Mouse (Mus musculus) G1E (cell line): ENCODE data around the gene Rspo3. TPM values are rescaled to one million over a fixed set of nuclear protein-coding genes. Genes with fewer than 3 reads are reported as not detected.

Source experiments
- ATAC-seq: 2 replicates; pipeline ENCODE4 v1.8.0; 2016; ENCODE audit warnings: mild to moderate bottlenecking; ENCODE audit not compliant: insufficient number of reproducible peaks, poor library complexity, low FRiP score, severe bottlenecking; ENCODE audit errors: extremely low read depth
- DNase-seq: peaks from one replicate; pipeline ENCODE4 v3.0.0; 2012; ENCODE audit warnings: low spot score
- H3K27me3 ChIP-seq: 2 replicates; pipeline ENCODE4 v1.6.1; 2012; ENCODE audit warnings: mild to moderate bottlenecking, low read length, inconsistent platforms; ENCODE audit not compliant: insufficient read depth
- H3K36me3 ChIP-seq: replicated peaks from 2 replicates; pipeline ENCODE3; 2012; ENCODE audit warnings: mild to moderate bottlenecking, inconsistent platforms
- H3K4me1 ChIP-seq: 2 replicates; pipeline ENCODE4 v1.6.1; 2012; ENCODE audit warnings: low read depth, low read length, inconsistent platforms, mixed read lengths; ENCODE audit not compliant: insufficient read depth
- H3K4me3 ChIP-seq: 2 replicates; pipeline ENCODE4 v1.5.1; 2012; ENCODE audit warnings: low read depth, mild to moderate bottlenecking, inconsistent platforms, low read length, moderate library complexity, mixed read lengths
- H3K9me3 ChIP-seq: replicated peaks from 2 replicates; pipeline ENCODE4 v1.6.1; 2012; ENCODE audit warnings: inconsistent platforms
- CTCF ChIP-seq: IDR thresholded peaks from 2 replicates; pipeline ENCODE4 v1.5.1; 2012; ENCODE audit warnings: low read depth, low read length, inconsistent platforms, mixed read lengths
- GATA1 ChIP-seq: IDR thresholded peaks from 2 replicates; pipeline ENCODE4 v1.6.1; 2012; ENCODE audit warnings: borderline replicate concordance, low read length, inconsistent platforms, mixed read lengths
- GATA2 ChIP-seq: IDR thresholded peaks from 2 replicates; pipeline ENCODE4 v1.6.1; 2012; ENCODE audit warnings: low read depth, low read length, inconsistent platforms, borderline replicate concordance
- POLR2AphosphoS5 ChIP-seq: IDR thresholded peaks from 2 replicates; pipeline ENCODE4 v1.6.1; 2012; ENCODE audit warnings: low read depth, low read length, inconsistent platforms; ENCODE audit not compliant: insufficient replicate concordance
- TAL1 ChIP-seq: conservative IDR thresholded peaks from 2 replicates; pipeline ENCODE4 v1.6.1; 2012; ENCODE audit warnings: low read depth, low read length, inconsistent platforms, mixed read lengths
- polyA plus RNA-seq: library from polyadenylated mRNA; stranded (reverse); fragments of >175 nt; gene quantifications from 2 replicates; pipeline ENCODE4 v1.2.3, GENCODE M21; 2012
- total RNA-seq, 2 experiments: library from RNA; stranded (forward) in 1 of 2; stranded (reverse) in 1 of 2; fragments of 200-1000 nt in 1 of 2; fragments of >200 nt in 1 of 2; fragmentation: Nextera tagmentation in 1 of 2; gene quantifications; 2 replicates each; pipeline ENCODE4 v1.2.3; 2014 to 2017

Gene Rspo3
- total and polyA plus RNA-seq, 3 experiments, result 0.75 to 6.7 (median 6.1) TPM

DNA sequence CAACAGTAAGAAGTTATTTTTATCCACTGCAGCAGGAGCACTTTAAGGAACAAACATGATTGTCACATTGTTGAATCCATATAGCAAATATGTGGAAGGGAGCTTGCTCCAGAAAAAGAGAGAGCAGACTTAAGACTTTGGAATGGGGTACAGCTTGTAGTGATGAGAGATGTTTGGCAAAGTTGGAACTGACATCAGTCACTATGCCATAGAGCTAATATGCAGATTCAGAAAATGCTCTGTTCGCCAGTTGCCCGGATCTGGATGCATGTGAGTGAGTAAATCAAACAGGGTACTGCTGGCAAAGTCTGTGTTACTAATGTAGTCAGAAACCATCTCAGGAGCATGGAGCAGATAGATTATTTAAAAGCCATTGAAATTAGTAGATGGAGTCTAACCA, 3.1 kb upstream of the Rspo3 start:
- Histone ChIP-seq H3K4me3 (no peak overlapping the region), H3K9me3 (no peaks in the 10 kb centered on the region), H3K4me1 (peaks cover 20% of the 10 kb centered on the region), H3K36me3 (no peaks in the 10 kb centered on the region), H3K27me3 (peaks cover 34% of the 10 kb centered on the region)
- no peak for DNase-seq
- no peak for ATAC-seq
- no peak for TF ChIP-seq GATA1
- TF ChIP-seq POLR2AphosphoS5, result no peak
- TF ChIP-seq CTCF, result no peak
- no peak for TF ChIP-seq TAL1
- no peak for TF ChIP-seq GATA2

DNA sequence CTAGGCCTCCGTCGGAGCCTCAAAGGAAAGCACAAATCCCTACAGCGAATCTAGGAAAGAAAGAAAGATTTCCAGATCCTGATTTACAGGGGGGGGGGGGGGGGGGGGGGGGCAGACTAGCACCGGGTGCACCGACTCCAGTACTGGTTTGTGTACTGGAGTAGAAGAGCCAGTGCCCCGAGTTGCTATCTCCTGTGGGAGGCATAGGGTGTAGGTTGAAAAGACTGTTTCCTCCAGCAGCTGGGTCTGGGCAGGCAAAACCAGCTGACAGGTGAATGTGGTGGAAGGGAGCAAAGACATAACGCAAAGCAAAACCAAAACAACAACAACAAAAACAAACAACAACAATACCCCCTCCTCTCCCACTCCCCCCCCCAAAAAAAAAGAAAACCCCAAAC, 838 bp downstream of the Rspo3 start:
- no peaks in the 10 kb centered on the region for H3K36me3 ChIP-seq
- H3K4me3 ChIP-seq, result no peak overlapping the region; the same call in 1 of the 2 replicates
- H3K9me3 ChIP-seq, result no peaks in the 10 kb centered on the region
- peaks cover 38% of the 10 kb centered on the region for H3K27me3 ChIP-seq
- TF ChIP-seq TAL1 (no peak), CTCF (no peak), GATA2 (no peak), GATA1 (no peak), POLR2AphosphoS5 (no peak)
- no peak for ATAC-seq
- DNase-seq, result peak; percentile 27
- H3K4me1 ChIP-seq, result peaks cover 29% of the 10 kb centered on the region

- peak overlapping the region; percentile 56; the same call in 1 of the 2 replicates for H3K4me3 ChIP-seq
- no peak for ATAC-seq
- H3K9me3 ChIP-seq, result no peaks in the 10 kb centered on the region
- peaks cover 38% of the 10 kb centered on the region for H3K27me3 ChIP-seq
- no peak for TF ChIP-seq POLR2AphosphoS5
- TF ChIP-seq GATA1, result no peak
- no peak for TF ChIP-seq CTCF
- TF ChIP-seq TAL1, result no peak
- no peak for TF ChIP-seq GATA2
- peak; percentile 3 for DNase-seq
- H3K4me1 ChIP-seq, result peaks cover 29% of the 10 kb centered on the region
- H3K36me3 ChIP-seq, result no peaks in the 10 kb centered on the region
Measured at GRCm38 (mm10) chr10:29533846-29534829, 1.5 kb downstream of the Rspo3 start.

DNA sequence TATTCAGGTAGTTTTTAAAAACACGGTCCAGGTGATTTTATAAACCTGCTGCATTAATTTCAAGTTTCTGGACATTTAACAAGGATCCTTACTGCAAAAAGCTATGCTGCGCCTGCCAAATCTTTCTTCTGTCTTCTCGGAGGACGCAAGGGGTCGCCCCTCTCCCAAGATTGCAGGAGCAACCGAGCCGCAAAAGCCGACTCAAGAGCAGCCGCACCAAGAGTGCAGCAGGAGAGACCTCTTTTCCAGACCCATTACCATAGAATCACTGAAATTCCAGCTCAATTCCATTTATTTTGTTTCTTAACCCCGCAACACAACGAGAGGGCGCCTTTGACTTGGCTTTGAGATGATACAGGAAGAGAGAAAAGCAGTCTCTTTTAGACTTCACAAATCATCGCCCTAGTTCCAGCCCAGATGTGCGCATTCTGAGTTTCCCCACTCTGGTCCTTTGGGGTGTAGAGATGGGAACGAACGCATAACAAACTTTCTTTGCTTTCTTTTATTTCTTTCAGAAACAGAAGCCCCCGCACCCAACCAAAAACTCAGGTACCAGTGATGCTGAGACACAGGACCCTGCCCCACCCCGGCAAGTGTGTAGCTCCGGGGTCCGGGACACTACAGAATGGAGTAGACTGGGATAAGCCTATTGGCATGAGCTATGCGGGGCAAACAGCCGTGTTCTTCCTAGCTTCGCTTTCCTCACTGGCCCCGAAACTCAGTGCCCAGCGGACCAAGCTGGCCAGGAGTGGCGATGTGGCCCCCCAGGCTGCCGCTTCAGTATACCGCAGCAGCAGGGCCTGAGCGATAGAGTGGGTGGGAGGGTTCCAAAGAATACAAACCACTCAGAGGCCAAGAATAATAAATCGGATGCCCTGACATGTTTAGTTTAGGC, 2.6 kb downstream of the Rspo3 start:
- ATAC-seq, result peak; percentile 68; the same call in 1 of the 2 replicates
- H3K36me3 ChIP-seq, result no peaks in the 10 kb centered on the region
- peaks cover 29% of the 10 kb centered on the region for H3K4me1 ChIP-seq
- peak; percentile 14 for DNase-seq
- TF ChIP-seq CTCF, result no peak
- TF ChIP-seq TAL1, result no peak
- no peak for TF ChIP-seq GATA2
- no peak for TF ChIP-seq POLR2AphosphoS5
- TF ChIP-seq GATA1, result no peak
- H3K9me3 ChIP-seq, result no peaks in the 10 kb centered on the region
- peaks cover 38% of the 10 kb centered on the region for H3K27me3 ChIP-seq
- peak overlapping the region; percentile 32; the same call in 1 of the 2 replicates for H3K4me3 ChIP-seq

DNA sequence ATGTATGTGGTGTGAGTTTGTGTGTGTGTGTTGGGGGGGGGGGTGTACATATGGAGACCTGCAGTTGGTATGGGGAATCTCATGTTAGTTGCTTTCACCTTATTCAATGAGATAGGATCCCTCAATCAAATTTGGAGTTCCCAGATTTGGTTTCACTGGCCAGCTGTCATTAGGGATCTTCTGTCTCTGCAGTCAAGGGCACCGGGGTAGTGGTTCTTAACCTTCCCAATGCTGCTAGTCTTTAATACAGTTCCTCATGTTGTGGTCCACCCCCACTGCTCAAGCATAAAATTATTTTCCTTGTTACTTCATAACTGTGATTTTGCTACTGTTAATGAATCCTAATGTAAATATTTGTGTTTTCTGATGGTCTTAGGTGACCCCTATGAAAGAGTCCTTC, 22.1 kb downstream of the Rspo3 start:
- no peak for ATAC-seq
- TF ChIP-seq GATA2 (no peak), CTCF (no peak), POLR2AphosphoS5 (no peak), TAL1 (no peak), GATA1 (no peak)

DNA sequence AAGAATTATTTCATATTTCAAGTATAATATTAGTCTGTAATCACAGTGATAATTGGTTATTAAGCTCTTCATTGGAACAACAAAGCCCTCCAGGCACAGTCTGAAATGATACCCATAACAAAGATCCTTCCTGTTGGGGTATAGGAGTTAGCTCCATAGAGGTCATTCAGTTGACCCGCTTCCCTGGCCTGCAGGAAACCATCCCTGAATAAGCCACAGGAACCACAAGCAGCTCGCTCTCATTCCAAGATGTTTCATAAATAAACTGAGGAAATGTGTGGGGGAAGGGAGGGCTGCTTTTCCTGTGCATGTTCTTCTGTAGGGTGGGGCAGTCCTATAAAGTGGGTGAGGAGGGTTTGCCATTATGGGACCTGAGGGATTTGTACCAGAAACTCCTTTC, 27.5 kb downstream of the Rspo3 start:
- Histone ChIP-seq H3K4me3 (no peak overlapping the region), H3K27me3 (peaks cover 2% of the 10 kb centered on the region; the same call in 1 of the 2 replicates), H3K36me3 (no peaks in the 10 kb centered on the region), H3K9me3 (no peaks in the 10 kb centered on the region), H3K4me1 (no peaks in the 10 kb centered on the region)
- DNase-seq (no peak), ATAC-seq (no peak)
- TF ChIP-seq CTCF (no peak), TAL1 (no peak), POLR2AphosphoS5 (no peak), GATA1 (no peak)

More for the DNA sequence above, 22.1 kb downstream of the Rspo3 start:
- Histone ChIP-seq H3K4me1 (no peaks in the 10 kb centered on the region), H3K4me3 (no peak overlapping the region), H3K36me3 (no peaks in the 10 kb centered on the region), H3K27me3 (peaks cover 2% of the 10 kb centered on the region; the same call in 1 of the 2 replicates), H3K9me3 (no peaks in the 10 kb centered on the region)
- DNase-seq, result no peak
